Mouse (Mus musculus): ENCODE measurements around the gene Ncapg. TPM values are rescaled to one million over a fixed set of nuclear protein-coding genes. Genes with fewer than 3 reads are reported as not detected.

Ncapg gene
- polyA plus RNA-seq, 2 experiments, result 29.2 to 40.6 TPM

- Histone ChIP-seq H3K9me3 (ENCODE audit: control insufficient read depth, low read length) (no peaks in the 10 kb centered on the region), H3K36me3 (ENCODE audit: control insufficient read depth, insufficient read depth, low read length) (no peaks in the 10 kb centered on the region), H3K4me2 (replicated peaks; ENCODE audit: low read depth, low read length, severe bottlenecking) (peak overlapping the region; percentile 71), H3K27ac (replicated peaks; ENCODE audit: low read depth, low read length) (peak overlapping the region; percentile 77), H3K9ac (ENCODE audit: low read depth, low read length, severe bottlenecking) (peak overlapping the region; percentile 73), H3K4me3 (replicated peaks; ENCODE audit: low read length) (peak overlapping the region; percentile 75), H3K27me3 (ENCODE audit: control insufficient read depth, insufficient read depth, low read length) (no peaks in the 10 kb centered on the region), H3K4me1 (ENCODE audit: control insufficient read depth, insufficient read depth, low read length) (peaks cover 3% of the 10 kb centered on the region; the same call in 1 of the 2 replicates)
- no peak for DNase-seq (ENCODE audit: low spot score)
- 0% methylated on average over 3 of the region's 3 CpGs for WGBS
- TF ChIP-seq POLR2A (IDR thresholded peaks at IDR 0.05; ENCODE audit: borderline replicate concordance, extremely low read depth, insufficient read depth, insufficient read length), result no peak
- ATAC-seq (ENCODE audit: low FRiP score, low read depth), result no peak
Measured at GRCm38 (mm10) chr5:45668831-45669230, 888 bp upstream of the Ncapg start.

GRCm38 (mm10) chr5:45669234-45669597, 503 bp upstream of the Ncapg start:
- Histone ChIP-seq H3K9me3 (ENCODE audit: control insufficient read depth, low read length) (no peaks in the 10 kb centered on the region), H3K27ac (replicated peaks; ENCODE audit: low read depth, low read length) (peak overlapping the region; percentile 77), H3K9ac (ENCODE audit: low read depth, low read length, severe bottlenecking) (peak overlapping the region; percentile 73), H3K4me3 (replicated peaks; ENCODE audit: low read length) (peak overlapping the region; percentile 75), H3K36me3 (ENCODE audit: control insufficient read depth, insufficient read depth, low read length) (no peaks in the 10 kb centered on the region), H3K4me2 (replicated peaks; ENCODE audit: low read depth, low read length, severe bottlenecking) (peak overlapping the region; percentile 71), H3K4me1 (ENCODE audit: control insufficient read depth, insufficient read depth, low read length) (peaks cover 3% of the 10 kb centered on the region; the same call in 1 of the 2 replicates), H3K27me3 (ENCODE audit: control insufficient read depth, insufficient read depth, low read length) (no peaks in the 10 kb centered on the region)
- DNase-seq (ENCODE audit: low spot score) (peak; percentile 20), ATAC-seq (ENCODE audit: low FRiP score, low read depth) (peak; percentile 50)
- TF ChIP-seq POLR2A (IDR thresholded peaks at IDR 0.05; ENCODE audit: borderline replicate concordance, extremely low read depth, insufficient read depth, insufficient read length), result no peak
- under 1% methylated on average over 27 of the region's 27 CpGs for WGBS

GRCm38 (mm10) chr5:45670280-45670670, 556 bp downstream of the Ncapg start:
- ATAC-seq (ENCODE audit: low FRiP score, low read depth), result no peak
- H3K36me3 ChIP-seq (ENCODE audit: control insufficient read depth, insufficient read depth, low read length), result 0 out of 2 replicates have a peak, but pooled peaks cover 7% of the 10 kb centered on the region
- under 1% methylated on average over 13 of the region's 13 CpGs for WGBS
- no peaks in the 10 kb centered on the region for H3K27me3 ChIP-seq (ENCODE audit: control insufficient read depth, insufficient read depth, low read length)
- no peaks in the 10 kb centered on the region for H3K9me3 ChIP-seq (ENCODE audit: control insufficient read depth, low read length)
- peak overlapping the region; percentile 75 for H3K4me3 ChIP-seq (replicated peaks; ENCODE audit: low read length)
- H3K4me2 ChIP-seq (replicated peaks; ENCODE audit: low read depth, low read length, severe bottlenecking), result peak overlapping the region; percentile 71
- no peak for DNase-seq (ENCODE audit: low spot score)
- no peak for TF ChIP-seq POLR2A (IDR thresholded peaks at IDR 0.05; ENCODE audit: borderline replicate concordance, extremely low read depth, insufficient read depth, insufficient read length)
- H3K4me1 ChIP-seq (ENCODE audit: control insufficient read depth, insufficient read depth, low read length), result peaks cover 3% of the 10 kb centered on the region; the same call in 1 of the 2 replicates
- peak overlapping the region; percentile 68 for H3K27ac ChIP-seq (replicated peaks; ENCODE audit: low read depth, low read length)
- peak overlapping the region; percentile 70 for H3K9ac ChIP-seq (ENCODE audit: low read depth, low read length, severe bottlenecking)

GRCm38 (mm10) chr5:45670894-45671494, 1.3 kb downstream of the Ncapg start:
- no peak overlapping the region for H3K27ac ChIP-seq (replicated peaks; ENCODE audit: low read depth, low read length)
- H3K4me3 ChIP-seq (replicated peaks; ENCODE audit: low read length), result peak overlapping the region; percentile 75
- 52% methylated on average over 5 of the region's 5 CpGs for WGBS
- no peaks in the 10 kb centered on the region for H3K27me3 ChIP-seq (ENCODE audit: control insufficient read depth, insufficient read depth, low read length)
- peak overlapping the region; percentile 71 for H3K4me2 ChIP-seq (replicated peaks; ENCODE audit: low read depth, low read length, severe bottlenecking)
- DNase-seq (ENCODE audit: low spot score), result no peak
- peaks cover 3% of the 10 kb centered on the region; the same call in 1 of the 2 replicates for H3K4me1 ChIP-seq (ENCODE audit: control insufficient read depth, insufficient read depth, low read length)
- no peak overlapping the region for H3K9ac ChIP-seq (ENCODE audit: low read depth, low read length, severe bottlenecking)
- peaks cover 12% of the 10 kb centered on the region for H3K36me3 ChIP-seq (ENCODE audit: control insufficient read depth, insufficient read depth, low read length)
- TF ChIP-seq POLR2A (IDR thresholded peaks at IDR 0.05; ENCODE audit: borderline replicate concordance, extremely low read depth, insufficient read depth, insufficient read length), result no peak
- H3K9me3 ChIP-seq (ENCODE audit: control insufficient read depth, low read length), result no peaks in the 10 kb centered on the region
- no peak for ATAC-seq (ENCODE audit: low FRiP score, low read depth)

- TF ChIP-seq POLR2A (IDR thresholded peaks at IDR 0.05; ENCODE audit: borderline replicate concordance, extremely low read depth, insufficient read depth, insufficient read length), result no peak
- H3K4me3 ChIP-seq (replicated peaks; ENCODE audit: low read length), result no peak overlapping the region
- no peak for DNase-seq (ENCODE audit: low spot score)
Measured at GRCm38 (mm10) chr5:45675032-45675431, 5.3 kb downstream of the Ncapg start.

More at GRCm38 (mm10) chr5:45675032-45675431, 5.3 kb downstream of the Ncapg start:
- H3K27ac ChIP-seq (replicated peaks; ENCODE audit: low read depth, low read length), result no peak overlapping the region
- WGBS, result 96% methylated on average over 1 of the region's 1 CpGs
- no peaks in the 10 kb centered on the region for H3K4me1 ChIP-seq (ENCODE audit: control insufficient read depth, insufficient read depth, low read length)
- ATAC-seq (ENCODE audit: low FRiP score, low read depth), result no peak
- no peak overlapping the region for H3K9ac ChIP-seq (ENCODE audit: low read depth, low read length, severe bottlenecking)
- peaks cover 29% of the 10 kb centered on the region for H3K36me3 ChIP-seq (ENCODE audit: control insufficient read depth, insufficient read depth, low read length)
- H3K9me3 ChIP-seq (ENCODE audit: control insufficient read depth, low read length), result no peaks in the 10 kb centered on the region
- no peaks in the 10 kb centered on the region for H3K27me3 ChIP-seq (ENCODE audit: control insufficient read depth, insufficient read depth, low read length)
- H3K4me2 ChIP-seq (replicated peaks; ENCODE audit: low read depth, low read length, severe bottlenecking), result no peak overlapping the region
